ENCODE assay signal across 16 mouse cellular contexts in the genomic region with DNA sequence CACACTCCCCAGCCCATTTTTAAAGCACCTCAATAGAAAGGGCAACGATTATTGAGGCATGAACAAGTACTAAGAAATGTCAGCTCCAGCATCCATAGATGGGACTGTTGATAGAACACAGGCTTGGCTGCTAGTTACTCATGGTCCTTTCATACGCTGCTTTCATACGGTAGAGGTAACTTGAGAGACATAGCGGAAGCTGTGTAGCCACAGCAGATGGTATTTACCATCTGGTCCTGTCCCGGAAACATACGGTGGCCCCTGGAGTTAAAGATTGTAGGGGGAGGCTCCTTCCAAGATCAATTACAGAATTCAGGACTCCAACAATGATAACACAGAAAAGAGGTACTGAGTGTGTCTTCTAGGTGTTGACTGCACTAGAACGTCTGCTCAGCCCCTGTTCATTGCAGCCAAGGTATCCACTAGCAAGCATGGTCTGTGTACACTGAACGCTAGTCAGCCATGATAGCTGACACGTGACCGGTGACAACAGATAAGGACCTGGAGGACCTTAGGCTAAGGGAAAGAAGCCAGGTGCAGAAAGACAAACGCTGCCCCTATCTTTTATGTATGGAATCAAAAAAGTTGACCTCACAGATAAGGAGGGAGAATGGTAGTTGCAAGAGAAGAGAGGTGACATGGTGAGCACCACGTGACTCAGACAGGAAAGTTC. TPM values are rescaled to one million over a fixed set of nuclear protein-coding genes. Genes with fewer than 3 reads are reported as not detected.
A peak's percentile ranks its signal among the peaks of the same experiment; 100 is the strongest.
DNase-seq lines count a peak whose midpoint lies in the region; ATAC-seq and TF ChIP-seq lines count a peak whose summit lies in the region.
"Had no signal": no experiment of that assay in that cellular context is flagged by ENCODE, and none has a peak within 500 bp of the region (broad histone marks: within the 10 kb centered on the region; RNA-seq: fewer than 3 reads in every experiment).

No protein-coding gene starts in this region.

- TF ChIP-seq POLR2A in CH12.LX (IDR thresholded peaks at IDR 0.05; ENCODE audit: low read depth, low read length) = no peak

- dilution Hi-C loops in CH12.LX (cut with MboI; ENCODE audit: extremely low pct_ligation_motif_present, extremely low pct_unique_long_range_greater_than_20kb, low sequenced_read_pairs) = no loop called here

- peaks cover 0 to 9% of the 10 kb centered on the region in 2 experiments; a peak in 1 of 4 replicates for H3K4me1 ChIP-seq in CH12.LX (ENCODE audit: control insufficient read depth in 1 of 2, insufficient read depth in 2 of 2)
- H3K4me1 ChIP-seq in forebrain, embryonic 11.5 days (replicated peaks; ENCODE audit: control insufficient read depth, insufficient read depth, low read length) = peaks cover 25% of the 10 kb centered on the region
- H3K4me1 ChIP-seq in hindbrain, embryonic 15.5 days (replicated peaks) = peaks cover 27% of the 10 kb centered on the region
- peaks cover 25% of the 10 kb centered on the region for H3K4me1 ChIP-seq in midbrain, embryonic 16.5 days (ENCODE audit: control insufficient read depth, insufficient read depth, low read length)
- H3K4me1 ChIP-seq in limb, embryonic 10.5 days = peaks cover 7% of the 10 kb centered on the region; the same call in 1 of the 2 replicates
- H3K4me1 ChIP-seq: limb, embryonic 15.5 days had no signal

- ATAC-seq in forebrain, embryonic 11.5 days (replicated peaks; ENCODE audit: low FRiP score) = peak; percentile 9; the same call in 1 of the 2 replicates
- no peak for ATAC-seq in hindbrain, embryonic 15.5 days (ENCODE audit: low FRiP score, low read depth)
- no peak for ATAC-seq in midbrain, embryonic 16.5 days
- ATAC-seq: Patski had no signal

- 82% methylated on average over 12 of the region's 12 CpGs for WGBS in forebrain, embryonic 11.5 days
- WGBS in hindbrain, embryonic 15.5 days = 58% methylated on average over 12 of the region's 12 CpGs
- 59% methylated on average over 12 of the region's 12 CpGs for WGBS in midbrain, embryonic 16.5 days
- WGBS in limb, embryonic 10.5 days = 90% methylated on average over 12 of the region's 12 CpGs

- no peak for TF ChIP-seq CTCF in CH12.LX (conservative IDR thresholded peaks at IDR 0.05 in 1 of 2, IDR thresholded peaks at IDR 0.05 in 1 of 2; ENCODE audit: low read depth in 2 of 2, low read length in 2 of 2)

- TF ChIP-seq RAD21 in CH12.LX (IDR thresholded peaks at IDR 0.05; ENCODE audit: low read depth, low read length) = no peak

- no peaks in the 10 kb centered on the region for H3K9me3 ChIP-seq in CH12.LX (replicated peaks; ENCODE audit: low read length)
- no peaks in the 10 kb centered on the region for H3K9me3 ChIP-seq in forebrain, embryonic 11.5 days (ENCODE audit: control insufficient read depth, low read length)
- H3K9me3 ChIP-seq in hindbrain, embryonic 15.5 days = no peaks in the 10 kb centered on the region
- H3K9me3 ChIP-seq in midbrain, embryonic 16.5 days (replicated peaks; ENCODE audit: control insufficient read depth, low read length, poor library complexity, severe bottlenecking) = no peaks in the 10 kb centered on the region
- no peaks in the 10 kb centered on the region for H3K9me3 ChIP-seq in limb, embryonic 10.5 days (replicated peaks)
- H3K9me3 ChIP-seq: limb, embryonic 15.5 days had no signal

- DNase-seq in CH12.LX (ENCODE audit: extremely low read depth) = no peak
- DNase-seq in forebrain, embryonic 11.5 days (ENCODE audit: low spot score) = no peak
- no peak for DNase-seq in lung, postnatal 25 days (ENCODE audit: low spot score)
- DNase-seq in limb, embryonic 10.5 days (ENCODE audit: low spot score) = no peak
- DNase-seq in heart, adult 9 months (ENCODE audit: low spot score in 2 of 2) = no peak
- DNase-seq in ovary, postnatal 10 days (ENCODE audit: low spot score) = no peak
- DNase-seq: adrenal gland, adult 2 months; thymus, postnatal 14 days had no signal

- H3K36me3 ChIP-seq in CH12.LX (replicated peaks in 1 of 2; ENCODE audit: control insufficient read depth in 1 of 2, insufficient read depth in 1 of 2, low read length in 1 of 2) = peaks cover 0 to 30% of the 10 kb centered on the region in 2 experiments
- no peaks in the 10 kb centered on the region for H3K36me3 ChIP-seq in forebrain, embryonic 11.5 days (ENCODE audit: control insufficient read depth, insufficient read depth, low read length)
- 0 out of 2 replicates have a peak, but pooled peaks cover 3% of the 10 kb centered on the region for H3K36me3 ChIP-seq in hindbrain, embryonic 15.5 days
- H3K36me3 ChIP-seq in midbrain, embryonic 16.5 days (ENCODE audit: control insufficient read depth, insufficient read depth, low read length) = 0 out of 2 replicates have a peak, but pooled peaks cover 4% of the 10 kb centered on the region
- H3K36me3 ChIP-seq in limb, embryonic 10.5 days = no peaks in the 10 kb centered on the region
- H3K36me3 ChIP-seq: limb, embryonic 15.5 days had no signal

- H3K79me2 ChIP-seq in CH12.LX (replicated peaks; ENCODE audit: control insufficient read depth, extremely low read depth, insufficient read depth, poor library complexity, severe bottlenecking) = no peaks in the 10 kb centered on the region

- H3K27ac ChIP-seq in CH12.LX (ENCODE audit: insufficient read depth, low read depth) = no peak overlapping the region
- H3K27ac ChIP-seq in forebrain, embryonic 11.5 days (ENCODE audit: low read depth, low read length) = peak overlapping the region; percentile 91
- peak overlapping the region; percentile 74 for H3K27ac ChIP-seq in hindbrain, embryonic 15.5 days (replicated peaks)
- H3K27ac ChIP-seq in midbrain, embryonic 16.5 days (ENCODE audit: low read length) = peak overlapping the region; percentile 89
- H3K27ac ChIP-seq in limb, embryonic 10.5 days = no peak overlapping the region
- H3K27ac ChIP-seq: limb, embryonic 15.5 days had no signal

- no peak overlapping the region for H3K4me2 ChIP-seq in CH12.LX (ENCODE audit: insufficient read depth, low read depth, poor library complexity, severe bottlenecking)
- H3K4me2 ChIP-seq in forebrain, embryonic 11.5 days (ENCODE audit: low read depth, low read length, severe bottlenecking) = no peak overlapping the region
- H3K4me2 ChIP-seq in hindbrain, embryonic 15.5 days = no peak overlapping the region
- H3K4me2 ChIP-seq in midbrain, embryonic 16.5 days (ENCODE audit: low read length) = no peak overlapping the region
- H3K4me2 ChIP-seq: limb, embryonic 15.5 days had no signal

- in situ Hi-C loops in CH12.LX (cut with MboI; ENCODE audit: low pct_ligation_motif_present, low pct_unique_long_range_greater_than_20kb, low sequenced_read_pairs) = no loop called here

- H3K4me3 ChIP-seq in CH12.LX (replicated peaks in 1 of 3; ENCODE audit: low read depth in 2 of 3, low read length in 2 of 3, poor library complexity in 1 of 3) = no peak overlapping the region
- no peak overlapping the region for H3K4me3 ChIP-seq in forebrain, embryonic 11.5 days (ENCODE audit: low read depth, low read length)
- H3K4me3 ChIP-seq in hindbrain, embryonic 15.5 days = no peak overlapping the region
- no peak overlapping the region for H3K4me3 ChIP-seq in midbrain, embryonic 16.5 days (ENCODE audit: low read depth, low read length)
- no peak overlapping the region for H3K4me3 ChIP-seq in limb, embryonic 10.5 days
- H3K4me3 ChIP-seq: limb, embryonic 15.5 days had no signal

- H3K9ac ChIP-seq in CH12.LX (ENCODE audit: insufficient read depth, low read depth) = no peak overlapping the region
- peak overlapping the region; percentile 16; the same call in 1 of the 2 replicates for H3K9ac ChIP-seq in forebrain, embryonic 11.5 days (ENCODE audit: low read length)
- no peak overlapping the region for H3K9ac ChIP-seq in hindbrain, embryonic 15.5 days
- no peak overlapping the region for H3K9ac ChIP-seq in midbrain, embryonic 16.5 days (ENCODE audit: low read depth, low read length)
- H3K9ac ChIP-seq: limb, embryonic 15.5 days had no signal

- no peak for TF ChIP-seq EP300 in CH12.LX (IDR thresholded peaks at IDR 0.05; ENCODE audit: low read length)

- no peaks in the 10 kb centered on the region for H3K27me3 ChIP-seq in CH12.LX (replicated peaks)
- H3K27me3 ChIP-seq in forebrain, embryonic 11.5 days (ENCODE audit: control insufficient read depth, insufficient read depth, low read length) = no peaks in the 10 kb centered on the region
- H3K27me3 ChIP-seq in hindbrain, embryonic 15.5 days = no peaks in the 10 kb centered on the region
- H3K27me3 ChIP-seq in midbrain, embryonic 16.5 days (ENCODE audit: control insufficient read depth, insufficient read depth, low read depth, low read length) = no peaks in the 10 kb centered on the region
- no peaks in the 10 kb centered on the region for H3K27me3 ChIP-seq in limb, embryonic 10.5 days (ENCODE audit: low read depth, poor library complexity, severe bottlenecking)
- H3K27me3 ChIP-seq: limb, embryonic 15.5 days; Patski had no signal

TF ChIP-seq in CH12.LX, 34 proteins besides CTCF, POLR2A, EP300 and RAD21:
- TF ChIP-seq KAT2A (IDR thresholded peaks at IDR 0.05; ENCODE audit: insufficient replicate concordance, low read length) = no peak
- peak; percentile 6; the same call in 1 of the 2 replicates for TF ChIP-seq USF2 (conservative IDR thresholded peaks at IDR 0.05; ENCODE audit: low read depth, low read length)
- TF ChIP-seq MXI1 (IDR thresholded peaks at IDR 0.05; ENCODE audit: low read depth, low read length) = no peak

RNA-seq across cellular contexts. Expression of a gene that starts 23.2 kb away (rescaled TPM):
- total RNA-seq in CH12.LX (2012; rRNA removed) (169 and 207 TPM in 2 replicates), CH12.LX (2014; rRNA removed) (280 and 301 TPM in 2 replicates)
- polyA plus RNA-seq in CH12.LX (2012; ENCODE audit: insufficient read length, low read depth) = 328 and 338 TPM in 2 replicates
- 107 and 110 TPM in 2 replicates for polyA plus RNA-seq in forebrain, embryonic 11.5 days (2014; fragmentation: Nextera tagmentation; extraction: Ambion mirVana)
- polyA plus RNA-seq in hindbrain, embryonic 15.5 days (2015; fragmentation: Nextera tagmentation; extraction: Ambion mirVana) = 64.0 and 67.0 TPM in 2 replicates
- 70.2 and 71.9 TPM in 2 replicates for polyA plus RNA-seq in midbrain, embryonic 16.5 days (2015; fragmentation: Nextera tagmentation; extraction: Ambion mirVana)
- 109 and 113 TPM in 2 replicates for polyA plus RNA-seq in limb, embryonic 10.5 days (2016; fragmentation: Nextera tagmentation; extraction: Ambion mirVana)

RNA-seq across cellular contexts. Expression of a gene that starts 58.8 kb away (rescaled TPM):
- total RNA-seq in CH12.LX (2012; rRNA removed) (not detected in 2 replicates), CH12.LX (2014; rRNA removed) (not detected in 2 replicates)
- not detected in 2 replicates for polyA plus RNA-seq in CH12.LX (2012; ENCODE audit: insufficient read length, low read depth)
- 2.1 and 2.3 TPM in 2 replicates for polyA plus RNA-seq in forebrain, embryonic 11.5 days (2014; fragmentation: Nextera tagmentation; extraction: Ambion mirVana)
- polyA plus RNA-seq in hindbrain, embryonic 15.5 days (2015; fragmentation: Nextera tagmentation; extraction: Ambion mirVana) = 27.7 and 30.9 TPM in 2 replicates
- 18.9 and 20.5 TPM in 2 replicates for polyA plus RNA-seq in midbrain, embryonic 16.5 days (2015; fragmentation: Nextera tagmentation; extraction: Ambion mirVana)
- not detected in 2 replicates for polyA plus RNA-seq in limb, embryonic 10.5 days (2016; fragmentation: Nextera tagmentation; extraction: Ambion mirVana)
- total RNA-seq: adrenal gland, adult 2 months; gastrocnemius, postnatal 4 days had no signal
- polyA plus RNA-seq: heart, postnatal 0 days; kidney, embryonic 14.5 days; lung, embryonic 16.5 days; Patski had no signal

Comparison
In these comparisons a context has a peak if more than half of its experiments do, and no peak if none do; other contexts are left out.
1. H3K27ac ChIP-seq: peak in forebrain, embryonic 11.5 days (single experiment), hindbrain, embryonic 15.5 days (single experiment) and midbrain, embryonic 16.5 days (single experiment); none in CH12.LX (single experiment) and limb, embryonic 10.5 days (single experiment).